Mouse (Mus musculus) adipocyte (in vitro differentiated cells): ENCODE results near the gene Ptgis.

Experiments used
- DNase-seq: peaks from one replicate; pipeline ENCODE4 v3.0.0-alpha.2; 2016; ENCODE audit warnings: low spot score

The Ptgis gene

DNA sequence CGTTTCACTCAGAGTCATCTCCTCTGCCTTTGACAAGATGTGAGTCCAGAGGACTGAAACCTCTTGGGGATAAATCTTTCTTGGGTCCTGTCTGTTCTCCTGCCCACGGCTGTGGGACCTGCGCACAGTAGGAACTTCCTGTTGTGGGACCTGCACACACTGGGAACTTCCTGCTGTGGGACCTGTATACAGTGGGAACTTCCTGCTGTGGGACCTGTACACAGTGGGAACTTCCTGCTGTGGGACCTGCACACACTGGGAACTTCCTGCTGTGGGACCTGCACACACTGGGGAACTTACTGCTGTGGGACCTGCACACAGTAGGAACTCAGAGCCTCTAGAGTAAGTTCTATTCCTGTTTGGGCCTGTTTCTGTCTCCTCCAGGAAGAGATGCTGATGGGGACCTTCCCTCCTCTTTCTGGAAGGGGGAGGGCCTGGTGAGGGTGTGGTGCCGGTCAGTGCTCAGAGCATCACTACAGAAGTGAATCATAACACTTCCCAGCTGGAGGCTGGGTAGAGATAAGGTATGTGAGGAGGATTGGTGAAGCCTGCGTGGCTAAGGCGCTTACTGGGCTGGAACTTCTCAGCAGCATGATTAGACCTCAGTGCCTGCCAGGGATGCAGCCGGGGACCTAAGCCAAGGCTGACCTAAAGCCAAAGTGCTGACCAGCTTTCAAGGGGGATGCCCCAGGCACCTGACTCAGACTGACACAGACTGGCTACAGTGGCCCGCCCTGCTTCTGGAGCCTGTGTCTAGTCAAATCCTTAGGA lies 22.8 kb upstream of the Ptgis start:
- peak; percentile 60 for DNase-seq

DNA sequence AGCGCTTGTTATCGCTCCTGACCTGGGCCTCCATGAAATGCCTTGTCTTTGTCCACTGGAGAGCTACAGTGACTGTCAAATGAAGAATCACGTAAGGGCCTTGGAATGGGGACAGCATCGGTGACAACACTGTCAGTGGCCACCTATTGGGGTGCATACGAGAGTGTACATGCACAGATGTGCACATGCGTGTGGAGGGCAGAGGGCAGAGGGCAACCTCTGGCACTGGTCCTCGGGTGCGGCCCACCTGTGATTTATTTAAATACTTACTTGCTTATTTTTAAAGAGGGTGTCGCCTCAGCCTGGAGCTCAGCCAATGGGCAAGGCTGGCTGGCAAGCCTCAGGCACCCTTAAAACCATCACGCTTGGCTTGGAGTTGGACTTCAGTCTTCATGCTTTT lies 22.0 kb upstream of the Ptgis start:
- no peak for DNase-seq

DNA sequence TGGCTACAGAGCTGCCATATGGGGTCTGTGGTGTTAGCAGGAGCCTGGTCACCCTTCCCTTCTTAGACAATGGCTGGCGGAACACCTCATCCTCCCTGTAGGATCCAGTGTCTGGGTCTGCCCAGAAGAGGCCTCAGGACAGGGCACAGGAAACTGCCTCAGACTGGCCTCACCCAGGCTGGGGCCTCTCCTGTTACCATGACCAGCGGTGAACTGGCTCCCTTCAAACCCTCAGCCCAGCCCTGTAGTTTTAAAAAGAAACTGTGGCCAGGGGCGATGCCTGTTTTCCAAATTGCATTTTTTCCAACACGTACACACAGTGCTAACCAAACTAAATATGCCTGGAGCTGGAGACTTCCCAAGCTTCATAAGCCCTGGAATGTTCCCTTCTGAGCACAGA lies 20.7 kb upstream of the Ptgis start:
- peak; percentile 86 for DNase-seq

DNA sequence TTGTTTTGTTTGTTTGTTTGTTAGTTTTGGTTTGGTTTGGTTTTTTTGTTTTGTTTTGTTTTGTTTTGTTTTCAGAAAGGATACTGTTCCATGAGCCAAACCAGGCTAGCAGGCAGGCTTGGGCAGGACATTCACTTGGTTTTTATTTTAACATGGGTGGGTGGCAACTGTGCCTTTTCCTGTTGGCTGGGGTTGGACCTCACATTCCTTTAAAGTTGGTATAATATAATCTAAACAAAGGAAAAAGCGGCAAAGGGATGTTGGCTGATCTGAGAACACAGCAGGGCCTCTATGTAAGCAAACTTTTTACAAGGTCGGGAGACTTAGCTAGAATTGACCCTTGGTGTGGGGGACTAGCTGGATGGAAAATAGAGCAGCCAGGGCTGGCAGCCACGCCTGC lies 17.4 kb upstream of the Ptgis start:
- no peak for DNase-seq

DNA sequence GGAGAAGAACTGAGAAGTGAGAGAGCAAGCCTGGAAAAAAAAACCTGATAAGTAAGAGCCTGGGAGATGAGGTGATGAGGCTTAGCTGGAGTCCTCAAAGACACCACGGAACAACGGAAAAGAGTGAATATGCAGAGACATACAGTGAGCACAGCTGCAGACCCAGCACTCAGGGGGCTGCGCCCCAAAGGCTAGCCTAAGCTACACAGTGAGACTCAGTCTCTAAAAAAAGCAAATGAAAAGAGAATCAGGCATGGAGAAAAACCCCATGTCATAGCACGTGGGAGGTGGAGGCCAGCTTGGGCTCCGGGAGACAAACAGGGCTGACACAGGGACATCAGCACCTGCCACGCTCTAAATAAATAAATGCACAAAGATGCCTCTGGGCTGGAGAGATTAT lies 14.4 kb upstream of the Ptgis start:
- no peak for DNase-seq

DNA sequence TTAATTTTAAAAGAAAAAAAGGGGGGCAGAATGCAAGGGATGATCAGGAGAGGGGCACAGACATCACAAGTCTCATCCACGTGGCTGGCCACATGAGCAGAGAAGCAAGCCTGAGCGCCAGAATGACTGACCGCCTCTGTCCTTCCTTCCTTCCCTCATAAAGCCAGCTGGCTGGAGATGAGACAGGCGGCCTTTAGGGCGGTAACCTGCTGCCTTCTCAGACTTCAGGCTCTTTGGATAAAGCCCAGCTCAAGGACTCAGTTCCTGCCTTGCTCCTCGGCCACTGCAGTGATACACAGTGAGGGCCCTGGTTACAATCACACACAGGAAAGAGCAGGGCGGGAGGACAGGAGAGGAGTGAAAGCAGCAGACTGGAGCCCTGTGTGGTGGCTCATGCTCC lies 13.8 kb upstream of the Ptgis start:
- DNase-seq, result no peak

DNA sequence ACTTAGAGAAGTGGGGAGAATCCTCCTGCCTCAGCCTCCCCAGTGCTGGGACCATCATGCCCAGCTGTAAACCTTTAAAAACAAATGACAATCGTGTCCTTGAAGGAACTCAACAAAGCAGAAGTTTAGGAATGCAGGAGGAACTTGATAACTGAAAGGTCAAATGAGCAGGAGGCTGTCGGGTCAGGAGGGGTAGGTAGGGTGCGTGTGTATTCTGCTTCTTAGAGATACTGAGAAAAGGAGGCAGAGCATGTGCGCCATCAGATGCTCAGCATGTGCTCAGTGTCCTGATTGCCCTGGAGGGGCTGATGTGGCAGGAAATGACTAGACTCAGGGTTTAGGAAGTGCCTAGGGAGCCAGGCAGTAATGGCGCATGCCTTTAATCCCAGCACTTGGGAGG lies 13.1 kb upstream of the Ptgis start:
- DNase-seq, result no peak

DNA sequence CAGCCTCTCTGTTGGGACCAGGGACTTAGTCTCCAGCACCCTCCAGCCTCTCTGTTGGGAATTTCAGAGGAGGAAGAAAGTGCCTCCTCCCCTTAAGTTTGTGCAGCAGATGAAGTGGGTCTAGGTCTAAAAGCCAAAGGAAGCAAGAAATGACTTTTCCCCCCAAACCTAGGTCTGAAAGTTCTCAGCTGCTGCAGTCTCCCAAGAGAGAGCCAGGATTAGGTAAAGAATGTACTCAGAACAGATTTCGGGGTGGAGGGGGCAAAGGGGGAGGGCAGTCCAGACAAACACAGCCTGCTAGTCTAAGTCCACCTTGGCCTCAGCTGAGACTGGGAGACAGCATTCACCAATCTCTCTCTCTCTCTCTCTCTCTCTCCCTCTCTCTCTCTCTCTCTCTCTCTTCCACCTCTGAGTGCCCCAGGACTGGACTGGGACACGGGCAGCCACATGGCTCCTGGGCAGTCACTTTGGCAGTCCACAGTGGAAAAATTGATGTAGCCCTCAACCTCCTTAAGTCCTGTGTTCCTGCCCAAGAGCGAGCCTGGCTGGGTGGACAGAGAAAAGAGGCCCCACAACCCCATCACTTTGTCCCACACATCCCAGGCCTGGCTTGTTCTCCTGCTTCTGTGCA lies 11.8 kb upstream of the Ptgis start:
- peak; percentile 51 for DNase-seq

DNA sequence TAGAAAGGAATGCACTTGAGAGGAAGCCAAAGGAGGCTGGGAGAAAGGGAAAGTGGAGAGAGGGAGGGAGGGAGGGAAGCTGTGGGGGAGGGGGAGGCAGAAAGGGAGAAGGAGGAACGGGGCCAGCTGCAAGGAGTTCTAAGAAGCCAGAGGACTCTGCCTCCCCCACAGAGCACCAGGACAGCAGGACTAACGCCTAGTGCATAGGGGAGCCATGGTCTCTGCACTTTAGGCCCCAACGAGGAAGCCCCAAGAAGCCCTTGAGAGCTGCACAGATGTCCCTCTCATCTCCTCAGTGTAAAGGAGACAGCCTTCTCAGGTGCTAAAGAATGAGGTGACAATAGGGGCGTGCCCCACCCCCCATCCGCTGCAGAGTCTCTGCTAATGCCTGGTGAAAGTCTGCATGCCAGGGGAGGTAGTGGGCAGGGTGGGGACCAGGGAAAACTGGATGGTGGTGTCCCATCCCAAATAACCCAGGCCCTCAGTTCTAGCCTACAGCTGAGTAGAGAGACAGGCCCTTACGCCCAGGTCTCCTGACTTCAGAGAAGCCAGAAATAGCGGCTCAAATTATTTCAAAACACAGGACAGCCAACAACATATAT lies 10.4 kb upstream of the Ptgis start:
- DNase-seq, result peak; percentile 79

DNA sequence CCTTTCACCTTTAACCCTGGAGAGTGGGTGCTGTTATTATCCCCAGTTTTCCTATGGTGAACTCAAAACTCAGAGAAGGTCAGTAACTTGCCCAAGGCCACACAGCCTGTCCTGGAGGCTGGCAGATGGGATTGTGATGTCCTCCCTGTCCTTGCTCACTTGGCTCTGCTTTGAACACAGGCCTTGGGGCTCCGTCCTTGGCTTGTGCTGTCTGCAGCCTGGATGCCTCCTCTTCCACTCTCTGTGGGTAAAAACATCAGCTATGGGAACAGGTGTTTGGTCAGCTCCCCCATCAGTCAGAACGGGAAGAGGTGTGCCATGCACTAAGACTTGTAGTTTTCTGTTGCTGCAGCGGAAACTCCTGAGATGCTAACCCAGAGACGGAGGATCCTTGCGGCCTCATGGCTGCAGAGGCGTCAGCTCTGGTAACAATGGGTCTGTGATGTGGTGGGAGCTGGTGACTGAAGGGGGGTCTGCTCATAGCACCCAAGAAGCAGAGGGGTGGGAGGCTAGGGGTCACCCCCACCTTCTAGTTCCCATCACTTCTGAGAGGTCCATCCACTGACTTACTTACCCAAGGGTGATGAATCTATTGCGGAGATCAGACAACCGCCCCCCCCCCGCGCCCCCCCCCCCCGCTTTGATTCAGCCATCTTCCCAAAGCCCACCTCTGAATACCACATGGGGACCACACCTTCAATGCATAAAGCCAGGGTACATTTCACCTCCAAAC lies 9.8 kb upstream of the Ptgis start:
- no peak for DNase-seq

DNA sequence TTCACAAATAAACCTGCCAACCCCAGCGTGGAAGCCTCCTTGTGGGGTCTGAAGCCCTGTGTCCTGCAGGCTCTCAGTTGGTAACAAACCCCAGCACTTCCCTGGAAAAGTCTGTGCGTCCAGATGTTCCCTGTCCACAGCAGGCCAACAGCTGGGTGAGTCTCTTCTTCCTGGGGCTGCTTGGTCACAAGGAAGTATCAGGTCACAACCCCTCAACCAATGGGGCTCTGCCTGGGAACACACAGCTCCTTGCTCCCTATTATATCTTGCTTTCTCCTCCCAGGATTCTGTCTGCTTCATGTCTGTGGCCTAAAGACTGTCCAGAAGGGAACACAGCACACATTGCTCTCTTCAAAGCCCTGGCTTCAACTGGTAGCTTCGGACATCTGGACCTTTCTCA lies 9.2 kb upstream of the Ptgis start:
- DNase-seq, result no peak

DNA sequence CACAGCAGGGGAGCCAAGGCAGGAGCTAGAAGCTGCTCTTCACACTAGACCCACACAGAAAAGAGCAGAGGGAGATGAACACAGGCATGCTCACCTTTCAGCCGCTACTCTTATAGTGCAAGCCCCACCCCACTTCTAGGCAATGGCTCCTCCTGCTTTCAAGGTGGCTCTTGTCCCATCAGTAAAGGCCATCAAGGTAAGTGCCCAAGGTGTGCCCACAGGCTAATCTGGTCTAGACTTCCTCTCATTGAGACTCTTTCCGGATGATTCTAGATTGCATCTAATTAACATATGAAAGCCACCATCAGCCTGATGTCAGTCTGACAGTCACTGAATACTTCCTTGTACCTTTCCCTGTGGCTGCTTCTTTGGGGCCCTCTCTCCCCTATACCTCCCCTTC lies 7.4 kb upstream of the Ptgis start:
- DNase-seq, result no peak

DNA sequence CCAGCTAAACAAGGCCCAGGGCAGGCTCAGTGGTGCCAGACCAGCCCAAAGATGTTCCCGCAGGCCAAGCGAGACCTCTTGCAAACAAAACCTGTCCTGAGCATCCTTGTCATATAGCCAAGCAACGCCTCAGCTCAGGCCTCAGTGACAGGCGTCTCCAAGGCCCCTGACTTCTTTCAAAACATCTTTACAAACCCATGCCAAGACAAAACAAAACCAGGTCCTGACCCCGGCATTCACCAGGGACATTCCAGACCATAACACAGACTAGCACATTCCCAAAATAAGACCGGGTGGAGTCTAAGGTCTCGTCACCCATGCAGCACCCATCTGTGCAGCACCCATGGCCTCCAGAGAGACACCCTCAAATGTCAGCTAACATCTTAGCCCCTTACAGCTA lies 6.3 kb upstream of the Ptgis start:
- DNase-seq, result no peak

DNA sequence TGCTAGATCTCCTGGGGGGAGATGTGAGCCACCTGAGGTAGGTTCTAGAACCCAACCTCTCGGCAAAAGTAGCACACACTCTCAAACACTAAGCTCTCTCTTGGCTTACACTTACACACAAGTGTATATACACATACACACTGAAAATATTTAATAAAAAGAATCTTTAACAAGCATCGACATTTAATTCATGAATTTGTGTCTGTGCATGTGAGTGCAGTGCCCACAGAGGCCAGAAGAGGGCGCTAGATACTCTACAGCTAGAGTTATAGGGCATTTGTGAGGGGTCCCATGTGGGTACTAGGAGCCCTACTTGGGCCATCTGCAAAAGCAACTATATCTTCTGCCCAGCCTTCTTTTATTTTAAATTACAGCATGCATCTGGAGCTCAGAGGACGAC lies 4.5 kb upstream of the Ptgis start:
- no peak for DNase-seq

DNA sequence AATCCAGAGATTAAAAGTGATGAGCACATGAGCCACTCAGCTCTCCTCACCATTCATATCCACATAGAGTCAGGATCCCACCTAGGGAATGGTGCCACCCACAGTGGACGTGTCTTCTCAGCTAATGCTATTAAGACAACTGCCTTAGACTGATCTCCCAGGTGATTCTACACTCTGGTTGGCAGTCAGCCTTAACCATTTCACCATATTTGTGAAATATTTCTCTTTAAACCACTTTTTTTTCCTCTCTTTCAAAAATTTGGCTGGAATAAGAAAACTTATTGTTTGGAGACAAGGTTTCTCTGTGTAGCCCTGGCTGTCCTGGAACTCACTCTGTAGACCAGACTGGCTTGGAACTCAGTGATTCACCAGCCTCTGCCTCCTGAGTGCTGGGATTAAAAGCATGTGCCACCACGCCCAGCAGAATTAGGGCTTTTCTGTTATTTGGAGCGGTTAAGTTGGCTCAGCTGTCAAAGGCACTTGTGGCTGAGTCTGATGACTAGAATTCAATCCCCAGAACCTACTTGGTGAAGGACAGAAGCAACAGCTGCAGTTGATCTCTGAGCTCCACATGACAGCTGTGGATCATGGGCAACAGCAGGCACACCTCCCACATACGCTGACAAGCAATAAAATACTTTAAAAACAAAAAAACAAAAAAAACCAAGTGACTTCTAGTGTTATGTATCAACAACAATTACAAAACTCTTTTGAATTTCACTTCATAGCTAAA lies 3.6 kb upstream of the Ptgis start:
- peak; percentile 55 for DNase-seq

DNA sequence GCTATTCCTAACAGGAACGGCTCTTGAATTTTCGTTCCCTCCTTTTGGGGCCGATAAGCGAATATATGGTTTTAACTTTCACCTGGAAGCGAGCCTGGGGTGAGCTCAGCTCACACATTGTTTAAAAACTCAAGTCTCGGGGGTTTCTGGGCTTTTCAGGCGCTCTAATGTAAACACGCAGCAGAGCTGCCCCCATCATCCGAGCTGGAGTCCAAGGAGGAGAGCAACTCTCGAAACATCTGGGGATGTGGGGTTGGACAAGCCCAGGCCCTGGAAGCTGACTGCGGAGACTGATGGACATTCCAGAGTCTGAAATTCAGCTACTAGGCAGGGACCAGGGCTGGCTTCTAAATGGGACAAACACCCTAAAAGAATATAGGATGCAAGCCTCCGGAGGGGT lies 1.1 kb downstream of the Ptgis start:
- no peak for DNase-seq

DNA sequence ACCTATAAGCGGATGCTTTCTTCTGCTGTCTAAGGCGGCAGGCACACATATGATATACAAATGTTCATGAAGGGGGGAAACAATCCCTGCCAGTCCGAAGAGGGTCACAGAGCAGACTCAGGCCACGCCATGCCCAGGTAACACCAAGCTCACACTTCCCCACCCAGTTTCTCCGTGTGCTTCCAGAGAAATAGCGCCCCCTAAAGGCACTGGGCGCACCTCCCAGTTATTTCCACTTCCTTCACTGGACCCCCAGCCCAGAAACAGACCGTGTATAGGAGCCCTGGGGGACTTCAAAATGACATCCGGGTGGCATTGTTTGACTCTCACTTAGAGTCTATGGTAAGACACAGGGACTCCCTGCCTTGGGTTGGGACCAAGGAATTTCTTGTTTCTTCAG lies 3.2 kb downstream of the Ptgis start:
- no peak for DNase-seq

DNA sequence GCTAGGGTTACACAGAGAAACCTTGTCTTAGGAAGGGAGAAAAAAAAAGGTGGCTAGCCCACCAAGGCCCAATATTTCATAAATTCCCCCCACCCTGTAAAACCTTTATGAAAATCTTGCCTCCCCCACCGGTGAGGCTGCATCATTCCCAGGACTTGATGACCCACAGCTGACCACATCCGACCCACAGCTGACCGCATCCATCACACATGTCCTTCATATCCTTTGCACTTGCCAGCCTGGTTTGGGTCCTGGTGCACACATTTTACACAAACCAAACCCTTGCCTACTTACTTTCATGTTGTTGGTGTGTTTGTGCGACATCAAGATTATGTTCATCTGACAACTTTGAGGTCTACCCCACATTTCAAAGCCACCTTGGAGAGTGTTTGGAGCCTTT lies 4.2 kb downstream of the Ptgis start:
- no peak for DNase-seq

DNA sequence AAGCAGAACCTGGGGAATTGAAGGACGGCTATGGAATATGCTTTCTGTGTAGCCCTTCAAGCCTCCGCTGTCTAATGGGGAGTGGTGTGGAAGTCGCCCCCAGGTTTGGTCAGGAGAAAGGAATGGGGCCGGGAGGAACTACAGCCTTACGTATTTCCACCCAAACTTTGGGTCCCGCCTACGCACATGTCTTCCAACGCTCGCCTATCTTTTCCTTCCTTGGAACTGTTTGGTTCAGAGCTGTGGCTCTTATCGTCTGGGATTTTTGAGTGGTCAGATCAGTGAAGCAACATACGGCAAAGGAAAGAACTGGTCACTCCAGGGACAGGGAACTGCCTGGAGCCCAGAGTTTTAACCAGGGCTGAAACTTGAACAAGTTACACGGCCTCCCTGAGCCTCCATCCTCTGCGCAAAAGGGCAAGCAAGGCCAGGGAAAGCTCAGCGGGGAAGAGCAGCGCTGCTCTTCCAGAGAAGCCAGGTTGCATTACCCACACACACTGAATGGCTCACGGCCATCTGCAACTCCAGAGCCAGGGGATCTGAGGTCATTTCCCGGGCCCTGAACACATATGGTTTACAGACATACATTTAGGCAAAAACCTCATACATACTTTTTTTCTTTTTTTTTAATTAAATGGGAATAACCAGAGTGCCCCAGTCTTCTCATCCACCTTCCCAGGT lies 4.9 kb downstream of the Ptgis start:
- no peak for DNase-seq

DNA sequence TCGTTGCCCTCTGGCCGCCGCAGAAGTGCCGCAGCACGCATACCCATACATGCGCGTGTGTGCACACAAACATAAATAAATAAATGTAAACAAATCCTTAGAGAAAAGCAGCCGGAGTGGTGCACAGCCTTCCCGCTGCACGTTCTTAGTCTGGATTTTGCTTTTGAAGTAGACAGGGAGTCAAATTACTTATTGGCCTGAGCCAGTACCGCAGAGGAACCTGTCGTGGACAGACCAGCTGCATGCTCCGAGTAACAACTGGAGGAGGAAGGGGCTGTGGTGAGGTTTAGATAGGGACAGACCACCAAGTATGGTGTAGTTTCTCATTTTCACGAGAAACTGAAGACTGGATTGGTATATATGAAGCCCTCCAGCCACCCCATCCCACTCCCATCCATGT lies 6.6 kb downstream of the Ptgis start:
- no peak for DNase-seq

DNA sequence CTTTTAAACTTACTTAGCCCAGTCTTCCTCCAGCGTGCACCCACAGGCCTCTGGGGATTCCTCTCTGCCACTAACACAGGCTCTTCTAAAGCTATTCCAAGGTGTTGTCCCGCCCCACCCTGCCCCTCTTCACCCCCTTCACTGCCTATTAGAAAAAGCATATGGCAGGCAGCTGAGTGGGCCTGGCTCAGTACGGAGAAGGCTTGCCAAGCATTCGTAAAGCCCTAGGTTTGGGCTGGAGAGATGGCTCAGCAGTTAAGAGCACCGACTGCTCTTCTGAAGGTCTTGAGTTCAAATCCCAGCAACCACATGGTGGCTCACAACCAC lies 7.4 kb downstream of the Ptgis start:
- no peak for DNase-seq
